Mouse (Mus musculus) retina, postnatal 1 day (tissue): ENCODE measurements around the gene Olfr937.

Experiments used
- DNase-seq: peaks from one replicate; pipeline ENCODE4 v3.0.0-alpha.2; 2012

Gene Olfr937

GRCm38 (mm10) chr9:39064851-39065250, at the start of gene Olfr937:
TSS of gene Olfr937 (minus strand) at chr9:39064951.
- no peak for DNase-seq

DNA sequence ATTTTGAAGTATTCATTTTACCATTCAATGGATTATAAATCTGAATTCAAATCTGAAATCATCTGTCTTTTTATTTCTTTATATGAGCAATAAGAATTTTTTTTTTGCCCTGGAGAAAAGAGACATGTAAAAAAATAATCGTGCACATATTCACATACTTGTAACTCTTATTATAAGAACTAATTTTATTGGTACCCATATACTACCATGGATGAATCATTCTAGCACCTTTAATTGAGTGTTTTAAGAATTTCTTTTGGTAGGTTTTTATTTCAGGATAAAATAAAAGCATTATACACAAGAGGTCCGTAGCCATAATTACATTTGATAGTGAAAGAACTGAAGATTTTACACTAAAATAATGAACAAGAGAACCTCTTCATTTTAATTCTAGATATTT, 14.0 kb upstream of the Olfr937 start, which contains the start of gene Olfr938:
TSS of gene Olfr938 (minus strand) at position 101 of the 400 bp plus-strand sequence.
- no peak for DNase-seq

DNA sequence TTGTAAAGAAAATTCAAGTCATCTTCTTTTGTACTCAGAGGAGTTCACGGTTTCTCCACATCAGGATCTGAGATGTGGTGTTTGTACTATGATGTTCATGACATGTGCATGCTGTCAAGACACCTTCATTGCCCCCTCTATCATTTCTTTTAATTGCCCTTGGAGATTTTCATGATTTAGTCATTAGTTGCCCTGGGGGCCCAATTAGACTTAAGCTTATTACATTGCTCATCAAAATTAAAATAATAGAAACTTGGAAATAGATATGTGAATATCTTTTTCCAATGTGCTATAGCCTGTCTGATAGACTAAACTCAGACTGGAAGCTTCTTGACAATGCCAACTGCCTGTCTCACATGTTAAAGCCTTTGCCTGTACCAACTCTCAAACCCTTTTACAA, 41.5 kb downstream of the Olfr937 start, which contains the start of gene Olfr146:
TSS of gene Olfr146 (minus strand) at position 101 of the 400 bp plus-strand sequence.
- DNase-seq = no peak
